Mouse (Mus musculus) frontal cortex, postnatal 14 days (tissue): ENCODE data around the gene Zfp839.

Experiments
- DNase-seq, 2 experiments: peaks; one replicate each; pipeline ENCODE4 v3.0.0; 2022; ENCODE audit warnings: low spot score in 2 of 2

Gene Zfp839

GRCm38 (mm10) chr12:110875351-110875750 is 25.3 kb downstream of the Zfp839 start:
- DNase-seq, result no peak

GRCm38 (mm10) chr12:110882291-110882690 is 32.2 kb downstream of the Zfp839 start:
- DNase-seq, result no peak

GRCm38 (mm10) chr12:110885251-110885650 is 35.2 kb downstream of the Zfp839 start:
- DNase-seq, result no peak

GRCm38 (mm10) chr12:110888106-110888505 is 38.1 kb downstream of the Zfp839 start:
- DNase-seq, result no peak

GRCm38 (mm10) chr12:110888606-110889005 is 38.6 kb downstream of the Zfp839 start:
- no peak for DNase-seq

- peak; percentile 94 to 95 for DNase-seq
These were observed 39.3 kb downstream of the Zfp839 start, which contains the start of the genes Cinp and Tecpr2 for GRCm38 (mm10) chr12:110889036-110890020. Gene Cinp, minus strand, starts transcription at chr12:110889145. Gene Tecpr2, plus strand, starts transcription at chr12:110889264.

- no peak for DNase-seq
These were observed 41.8 kb downstream of the Zfp839 start for GRCm38 (mm10) chr12:110891887-110892286.

GRCm38 (mm10) chr12:110902106-110902505 is 52.1 kb downstream of the Zfp839 start:
- DNase-seq, result no peak

- no peak for DNase-seq
These were observed 53.5 kb downstream of the Zfp839 start for GRCm38 (mm10) chr12:110903536-110903935.

GRCm38 (mm10) chr12:110907845-110908244 is 57.8 kb downstream of the Zfp839 start:
- no peak for DNase-seq

GRCm38 (mm10) chr12:110909962-110910361 is 59.9 kb downstream of the Zfp839 start:
- DNase-seq, result no peak

- DNase-seq, result no peak
These were observed 65.7 kb downstream of the Zfp839 start for GRCm38 (mm10) chr12:110915761-110916160.
